Mouse (Mus musculus) G1E (cell line): ENCODE data around the gene Psme2b. TPM values are rescaled to one million over a fixed set of nuclear protein-coding genes. Genes with fewer than 3 reads are reported as not detected.
A peak's percentile ranks its signal among the peaks of the same experiment; 100 is the strongest.
"Not testable (repeated sequence)": the region's sequence is repeated elsewhere in the genome, so short reads cannot be mapped to it uniquely, and the experiment has no call there.

Source experiments
- ATAC-seq: 2 replicates; pipeline ENCODE4 v1.8.0; 2016; ENCODE audit warnings: mild to moderate bottlenecking; ENCODE audit not compliant: insufficient number of reproducible peaks, poor library complexity, low FRiP score, severe bottlenecking; ENCODE audit errors: extremely low read depth
- DNase-seq: peaks from one replicate; pipeline ENCODE4 v3.0.0; 2012; ENCODE audit warnings: low spot score
- H3K27me3 ChIP-seq: 2 replicates; pipeline ENCODE4 v1.6.1; 2012; ENCODE audit warnings: mild to moderate bottlenecking, low read length, inconsistent platforms; ENCODE audit not compliant: insufficient read depth
- H3K36me3 ChIP-seq: replicated peaks from 2 replicates; pipeline ENCODE3; 2012; ENCODE audit warnings: mild to moderate bottlenecking, inconsistent platforms
- H3K4me1 ChIP-seq: 2 replicates; pipeline ENCODE4 v1.6.1; 2012; ENCODE audit warnings: low read depth, low read length, inconsistent platforms, mixed read lengths; ENCODE audit not compliant: insufficient read depth
- H3K4me3 ChIP-seq: 2 replicates; pipeline ENCODE4 v1.5.1; 2012; ENCODE audit warnings: low read depth, mild to moderate bottlenecking, inconsistent platforms, low read length, moderate library complexity, mixed read lengths
- H3K9me3 ChIP-seq: replicated peaks from 2 replicates; pipeline ENCODE4 v1.6.1; 2012; ENCODE audit warnings: inconsistent platforms
- CTCF ChIP-seq: IDR thresholded peaks from 2 replicates; pipeline ENCODE4 v1.5.1; 2012; ENCODE audit warnings: low read depth, low read length, inconsistent platforms, mixed read lengths
- GATA1 ChIP-seq: IDR thresholded peaks from 2 replicates; pipeline ENCODE4 v1.6.1; 2012; ENCODE audit warnings: borderline replicate concordance, low read length, inconsistent platforms, mixed read lengths
- GATA2 ChIP-seq: IDR thresholded peaks from 2 replicates; pipeline ENCODE4 v1.6.1; 2012; ENCODE audit warnings: low read depth, low read length, inconsistent platforms, borderline replicate concordance
- POLR2AphosphoS5 ChIP-seq: IDR thresholded peaks from 2 replicates; pipeline ENCODE4 v1.6.1; 2012; ENCODE audit warnings: low read depth, low read length, inconsistent platforms; ENCODE audit not compliant: insufficient replicate concordance
- TAL1 ChIP-seq: conservative IDR thresholded peaks from 2 replicates; pipeline ENCODE4 v1.6.1; 2012; ENCODE audit warnings: low read depth, low read length, inconsistent platforms, mixed read lengths
- polyA plus RNA-seq: library from polyadenylated mRNA; stranded (reverse); fragments of >175 nt; gene quantifications from 2 replicates; pipeline ENCODE4 v1.2.3, GENCODE M21; 2012
- total RNA-seq, 2 experiments: library from RNA; stranded (forward) in 1 of 2; stranded (reverse) in 1 of 2; fragments of 200-1000 nt in 1 of 2; fragments of >200 nt in 1 of 2; fragmentation: Nextera tagmentation in 1 of 2; gene quantifications; 2 replicates each; pipeline ENCODE4 v1.2.3; 2014 to 2017

Psme2b gene
- total and polyA plus RNA-seq, 3 experiments: 2.7 to 7.6 (median 5.8) TPM

GRCm38 (mm10) chr11:48913611-48914010 is 32.4 kb downstream of the Psme2b start:
- ATAC-seq: no peak
- TF ChIP-seq GATA1 (no peak), CTCF (no peak), TAL1 (no peak), POLR2AphosphoS5 (no peak), GATA2 (no peak)
- no peaks in the 10 kb centered on the region for H3K9me3 ChIP-seq
- no peaks in the 10 kb centered on the region for H3K36me3 ChIP-seq
- no peak overlapping the region for H3K4me3 ChIP-seq
- DNase-seq: no peak
- H3K27me3 ChIP-seq: no peaks in the 10 kb centered on the region
- H3K4me1 ChIP-seq: peaks cover 12% of the 10 kb centered on the region

- Histone ChIP-seq H3K36me3 (no peaks in the 10 kb centered on the region), H3K4me1 (peaks cover 26% of the 10 kb centered on the region), H3K4me3 (no peak overlapping the region), H3K9me3 (no peaks in the 10 kb centered on the region), H3K27me3 (no peaks in the 10 kb centered on the region)
- peak; percentile 90 for ATAC-seq
- peak; percentile 23 for DNase-seq
- no peak for TF ChIP-seq POLR2AphosphoS5
- no peak for TF ChIP-seq GATA1
- no peak for TF ChIP-seq TAL1
- no peak for TF ChIP-seq GATA2
- TF ChIP-seq CTCF: no peak
Observed at GRCm38 (mm10) chr11:48908459-48908858, 37.5 kb downstream of the Psme2b start.

- no peak for TF ChIP-seq TAL1
- no peak for TF ChIP-seq POLR2AphosphoS5
- TF ChIP-seq CTCF: no peak
- TF ChIP-seq GATA1: no peak
- TF ChIP-seq GATA2: no peak
- H3K4me1 ChIP-seq: peaks cover 23% of the 10 kb centered on the region
- no peak within 1 kb of the TSS for H3K4me3 ChIP-seq
- no peak for ATAC-seq
- H3K36me3 ChIP-seq: no peaks in the 10 kb centered on the region
- H3K27me3 ChIP-seq: no peaks in the 10 kb centered on the region
- DNase-seq: no peak
- H3K9me3 ChIP-seq: no peaks in the 10 kb centered on the region
Observed at GRCm38 (mm10) chr11:48902021-48902420, 44.0 kb downstream of the Psme2b start, which contains the start of gene Gm5431. Gene Gm5431, minus strand, starts transcription at chr11:48902214.

- H3K9me3 ChIP-seq, H3K4me3 ChIP-seq, H3K27me3 ChIP-seq, DNase-seq, H3K36me3 ChIP-seq, ATAC-seq: not testable (repeated sequence)
- peaks cover 23% of the 10 kb centered on the region for H3K4me1 ChIP-seq
Observed at GRCm38 (mm10) chr11:48901567-48901930, 44.4 kb downstream of the Psme2b start.

GRCm38 (mm10) chr11:48900654-48901566 is 45.1 kb downstream of the Psme2b start:
- not testable (repeated sequence) for H3K27me3 ChIP-seq

GRCm38 (mm10) chr11:48898812-48899431 is 47.1 kb downstream of the Psme2b start:
- no peaks in the 10 kb centered on the region for H3K36me3 ChIP-seq
- ATAC-seq (no peak), DNase-seq (no peak)
- peaks cover 17% of the 10 kb centered on the region for H3K4me1 ChIP-seq
- no peak overlapping the region for H3K4me3 ChIP-seq
- TF ChIP-seq POLR2AphosphoS5 (no peak), GATA1 (no peak), TAL1 (no peak), GATA2 (no peak), CTCF (no peak)
- no peaks in the 10 kb centered on the region for H3K9me3 ChIP-seq
- no peaks in the 10 kb centered on the region for H3K27me3 ChIP-seq

More at GRCm38 (mm10) chr11:48900654-48901566, 45.1 kb downstream of the Psme2b start:
- not testable (repeated sequence) for H3K9me3 ChIP-seq, DNase-seq, H3K4me3 ChIP-seq, H3K36me3 ChIP-seq
- H3K4me1 ChIP-seq: peaks cover 23% of the 10 kb centered on the region
- peak; percentile 40; the same call in 1 of the 2 replicates for ATAC-seq

Other genes with a start within 250 kb of the Psme2b start
- gene Rack1, start 145.9 kb downstream of the Psme2b start, total RNA-seq (2014; fragmentation: Nextera tagmentation): 2,186 and 2,188 TPM in 2 replicates
- gene Rack1, start 145.9 kb downstream of the Psme2b start, total RNA-seq (2017): 1,964 and 2,298 TPM in 2 replicates
- gene Rack1, start 145.9 kb downstream of the Psme2b start, polyA plus RNA-seq: 2,955 and 7,700 TPM in 2 replicates
- gene Trim41, start 128.8 kb downstream of the Psme2b start, total RNA-seq (2014; fragmentation: Nextera tagmentation): 13.8 and 20.2 TPM in 2 replicates
- 55.5 and 56.5 TPM in 2 replicates for gene Trim41, start 128.8 kb downstream of the Psme2b start, total RNA-seq (2017)
- gene Trim41, start 128.8 kb downstream of the Psme2b start, polyA plus RNA-seq: 50.4 and 56.6 TPM in 2 replicates
- gene Trim7, start 120.0 kb downstream of the Psme2b start, total RNA-seq (2014; fragmentation: Nextera tagmentation): 1.2 and 4.0 TPM in 2 replicates
- 2.3 and 3.0 TPM in 2 replicates for gene Trim7, start 120.0 kb downstream of the Psme2b start, total RNA-seq (2017)
- gene Trim7, start 120.0 kb downstream of the Psme2b start, polyA plus RNA-seq: 0.59 and 0.67 TPM in 2 replicates
- gene Gm12184, start 119.5 kb downstream of the Psme2b start, total RNA-seq (2014; fragmentation: Nextera tagmentation): 22.1 and 22.5 TPM in 2 replicates
- gene Gm12184, start 119.5 kb downstream of the Psme2b start, total RNA-seq (2017): 15.3 and 16.3 TPM in 2 replicates
- 47.2 and 49.5 TPM in 2 replicates for gene Gm12184, start 119.5 kb downstream of the Psme2b start, polyA plus RNA-seq
- 39.3 and 44.2 TPM in 2 replicates for gene Irgm1, start 74.5 kb downstream of the Psme2b start, total RNA-seq (2014; fragmentation: Nextera tagmentation)
- gene Irgm1, start 74.5 kb downstream of the Psme2b start, total RNA-seq (2017): 73.5 and 75.4 TPM in 2 replicates
- 2.3 and 2.9 TPM in 2 replicates for gene Irgm1, start 74.5 kb downstream of the Psme2b start, polyA plus RNA-seq
- not detected in 2 replicates for gene Gm5431, start 44.0 kb downstream of the Psme2b start, total RNA-seq (2014; fragmentation: Nextera tagmentation)
- gene Gm5431, start 44.0 kb downstream of the Psme2b start, total RNA-seq (2017): 0.06 and 0.11 TPM in 2 replicates
- gene Gm5431, start 44.0 kb downstream of the Psme2b start, polyA plus RNA-seq: not detected in 2 replicates
- gene Olfr56, start 32.7 kb upstream of the Psme2b start, total RNA-seq (2014; fragmentation: Nextera tagmentation): 0.24 TPM in 1 of 2 replicates, not detected in the other
- gene Olfr56, start 32.7 kb upstream of the Psme2b start, total RNA-seq (2017): 0.27 and 0.46 TPM in 2 replicates
- gene Olfr56, start 32.7 kb upstream of the Psme2b start, polyA plus RNA-seq: 0.01 TPM in 1 of 2 replicates, not detected in the other
- 1.1 and 3.9 TPM in 2 replicates for gene 9930111J21Rik1, start 33.2 kb upstream of the Psme2b start, total RNA-seq (2014; fragmentation: Nextera tagmentation)
- gene 9930111J21Rik1, start 33.2 kb upstream of the Psme2b start, total RNA-seq (2017): 2.0 and 2.5 TPM in 2 replicates
- 0.02 TPM in 1 of 2 replicates, not detected in the other for gene 9930111J21Rik1, start 33.2 kb upstream of the Psme2b start, polyA plus RNA-seq
- 0.15 TPM in 1 of 2 replicates, not detected in the other for gene Gm12185, start 46.0 kb upstream of the Psme2b start, total RNA-seq (2014; fragmentation: Nextera tagmentation)
- gene Gm12185, start 46.0 kb upstream of the Psme2b start, total RNA-seq (2017): 0.33 and 0.52 TPM in 2 replicates
- gene Gm12185, start 46.0 kb upstream of the Psme2b start, polyA plus RNA-seq: not detected in 2 replicates
- 5.3 TPM in 1 of 2 replicates, not detected in the other for gene Tgtp1, start 48.0 kb upstream of the Psme2b start, total RNA-seq (2014; fragmentation: Nextera tagmentation)
- 0.76 and 1.9 TPM in 2 replicates for gene Tgtp1, start 48.0 kb upstream of the Psme2b start, total RNA-seq (2017)
- gene Tgtp1, start 48.0 kb upstream of the Psme2b start, polyA plus RNA-seq: 0.02 and 0.03 TPM in 2 replicates
- gene 9930111J21Rik2, start 105.1 kb upstream of the Psme2b start, total RNA-seq (2014; fragmentation: Nextera tagmentation): 4.6 and 7.8 TPM in 2 replicates
- gene 9930111J21Rik2, start 105.1 kb upstream of the Psme2b start, total RNA-seq (2017): 2.9 and 4.1 TPM in 2 replicates
- gene 9930111J21Rik2, start 105.1 kb upstream of the Psme2b start, polyA plus RNA-seq: 0.04 and 0.07 TPM in 2 replicates
- 8.3 and 10.0 TPM in 2 replicates for gene Tgtp2, start 118.0 kb upstream of the Psme2b start, total RNA-seq (2014; fragmentation: Nextera tagmentation)
- 23.1 and 25.2 TPM in 2 replicates for gene Tgtp2, start 118.0 kb upstream of the Psme2b start, total RNA-seq (2017)
- gene Tgtp2, start 118.0 kb upstream of the Psme2b start, polyA plus RNA-seq: 0.20 and 0.26 TPM in 2 replicates
- gene Ifi47, start 130.4 kb upstream of the Psme2b start, total RNA-seq (2014; fragmentation: Nextera tagmentation): 16.5 and 25.1 TPM in 2 replicates
- 31.6 and 32.2 TPM in 2 replicates for gene Ifi47, start 130.4 kb upstream of the Psme2b start, total RNA-seq (2017)
- 0.81 and 0.99 TPM in 2 replicates for gene Ifi47, start 130.4 kb upstream of the Psme2b start, polyA plus RNA-seq
- gene Olfr1396, start 168.7 kb upstream of the Psme2b start, total RNA-seq (2014; fragmentation: Nextera tagmentation): not detected in 2 replicates
- gene Olfr1396, start 168.7 kb upstream of the Psme2b start, total RNA-seq (2017): 0.06 and 0.11 TPM in 2 replicates
- not detected in 2 replicates for gene Olfr1396, start 168.7 kb upstream of the Psme2b start, polyA plus RNA-seq
- not detected in 2 replicates for gene Olfr1395, start 196.1 kb upstream of the Psme2b start, total RNA-seq (2014; fragmentation: Nextera tagmentation)
- gene Olfr1395, start 196.1 kb upstream of the Psme2b start, total RNA-seq (2017): 0.06 and 0.16 TPM in 2 replicates
- not detected in 2 replicates for gene Olfr1395, start 196.1 kb upstream of the Psme2b start, polyA plus RNA-seq
- not detected in 2 replicates for gene Olfr1394, start 208.2 kb upstream of the Psme2b start, total RNA-seq (2014; fragmentation: Nextera tagmentation)
- gene Olfr1394, start 208.2 kb upstream of the Psme2b start, total RNA-seq (2017): 0.16 and 0.17 TPM in 2 replicates
- not detected in 2 replicates for gene Olfr1394, start 208.2 kb upstream of the Psme2b start, polyA plus RNA-seq
- gene Btnl9, start 241.0 kb upstream of the Psme2b start, total RNA-seq (2014; fragmentation: Nextera tagmentation): not detected in 2 replicates
- 0.17 and 0.22 TPM in 2 replicates for gene Btnl9, start 241.0 kb upstream of the Psme2b start, total RNA-seq (2017)
- gene Btnl9, start 241.0 kb upstream of the Psme2b start, polyA plus RNA-seq: not detected in 2 replicates